Mouse (Mus musculus): ENCODE measurements around the gene Hephl1. TPM values are rescaled to one million over a fixed set of nuclear protein-coding genes. Genes with fewer than 3 reads are reported as not detected.
A peak's percentile ranks its signal among the peaks of the same experiment; 100 is the strongest.

Gene Hephl1
- polyA plus RNA-seq, 1 experiment, result not detected

GRCm38 (mm10) chr9:15096161-15096560, 15.7 kb downstream of the Hephl1 start:
- Histone ChIP-seq H3K27ac (ENCODE audit: insufficient read depth, low read length) (no peak overlapping the region), H3K27me3 (ENCODE audit: control insufficient read depth, insufficient read depth, low read length) (no peaks in the 10 kb centered on the region), H3K4me3 (replicated peaks; ENCODE audit: insufficient read depth, low read depth, low read length) (no peak overlapping the region), H3K4me1 (ENCODE audit: control insufficient read depth, insufficient read depth, low read length) (no peaks in the 10 kb centered on the region)
- no peak for TF ChIP-seq CTCF (IDR thresholded peaks at IDR 0.05; ENCODE audit: borderline replicate concordance, insufficient read depth, low read depth, low read length)
- TF ChIP-seq POLR2A (IDR thresholded peaks at IDR 0.05; ENCODE audit: borderline replicate concordance, insufficient read depth, low read length), result no peak
- 83% methylated on average over 1 of the region's 1 CpGs for WGBS
- no peak for DNase-seq

DNA sequence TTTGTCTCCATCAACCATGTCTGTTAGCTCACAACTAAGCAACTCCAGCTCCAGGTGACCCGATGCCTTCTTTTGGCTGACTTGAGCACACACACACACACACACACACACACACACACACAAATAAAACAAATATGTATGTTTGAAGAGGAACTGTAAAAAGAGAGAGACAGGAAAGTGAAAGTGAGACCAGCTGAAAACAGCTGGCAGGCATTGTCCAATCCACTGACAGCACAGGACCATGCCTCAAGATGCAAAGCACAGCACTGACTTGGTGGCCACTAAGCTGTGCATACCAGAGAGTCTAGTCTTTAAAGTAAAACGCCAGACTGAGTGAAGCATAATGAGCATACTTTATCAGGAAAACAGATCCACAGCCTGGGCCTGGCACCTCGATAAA, 16.7 kb downstream of the Hephl1 start:
- H3K4me1 ChIP-seq (ENCODE audit: control insufficient read depth, insufficient read depth, low read length), result no peaks in the 10 kb centered on the region
- no peak for DNase-seq
- H3K4me3 ChIP-seq (replicated peaks; ENCODE audit: insufficient read depth, low read depth, low read length), result no peak overlapping the region
- H3K27ac ChIP-seq (ENCODE audit: insufficient read depth, low read length), result no peak overlapping the region
- WGBS, result 77% methylated on average over 3 of the region's 3 CpGs
- TF ChIP-seq CTCF (IDR thresholded peaks at IDR 0.05; ENCODE audit: borderline replicate concordance, insufficient read depth, low read depth, low read length) (no peak), POLR2A (IDR thresholded peaks at IDR 0.05; ENCODE audit: borderline replicate concordance, insufficient read depth, low read length) (no peak)
- H3K27me3 ChIP-seq (ENCODE audit: control insufficient read depth, insufficient read depth, low read length), result no peaks in the 10 kb centered on the region

DNA sequence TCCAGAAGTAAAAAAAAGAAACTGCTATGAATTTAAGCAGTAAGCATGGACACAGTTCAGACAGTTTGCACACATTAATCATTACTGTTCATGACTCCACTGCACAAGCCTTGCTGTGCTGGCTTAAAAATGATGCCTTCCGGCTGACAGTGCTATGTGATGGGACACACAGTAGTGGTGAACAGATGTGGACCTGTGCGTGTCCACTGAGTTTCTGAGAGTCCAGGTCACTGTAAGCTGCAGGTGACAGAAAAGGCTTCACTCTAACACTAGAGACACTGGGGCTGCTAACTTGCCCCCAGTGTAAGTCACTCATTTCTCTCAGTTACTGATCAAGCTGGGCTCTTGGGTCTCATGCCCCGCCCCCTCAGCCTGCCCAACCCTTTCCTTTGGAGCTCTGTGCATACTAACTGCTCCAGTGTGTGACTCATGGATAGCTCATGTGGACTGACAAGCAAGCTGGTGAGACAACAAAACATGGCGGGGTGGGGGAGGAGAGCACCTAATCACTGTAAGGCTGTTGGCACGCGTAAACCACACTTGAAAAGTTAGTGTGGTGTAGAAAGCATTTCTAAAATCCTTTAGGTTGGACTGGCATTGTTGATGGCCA, 43.1 kb downstream of the Hephl1 start:
- 84% methylated on average over 6 of the region's 6 CpGs for WGBS
- TF ChIP-seq CTCF (IDR thresholded peaks at IDR 0.05; ENCODE audit: borderline replicate concordance, insufficient read depth, low read depth, low read length) (no peak), POLR2A (IDR thresholded peaks at IDR 0.05; ENCODE audit: borderline replicate concordance, insufficient read depth, low read length) (no peak)

DNA sequence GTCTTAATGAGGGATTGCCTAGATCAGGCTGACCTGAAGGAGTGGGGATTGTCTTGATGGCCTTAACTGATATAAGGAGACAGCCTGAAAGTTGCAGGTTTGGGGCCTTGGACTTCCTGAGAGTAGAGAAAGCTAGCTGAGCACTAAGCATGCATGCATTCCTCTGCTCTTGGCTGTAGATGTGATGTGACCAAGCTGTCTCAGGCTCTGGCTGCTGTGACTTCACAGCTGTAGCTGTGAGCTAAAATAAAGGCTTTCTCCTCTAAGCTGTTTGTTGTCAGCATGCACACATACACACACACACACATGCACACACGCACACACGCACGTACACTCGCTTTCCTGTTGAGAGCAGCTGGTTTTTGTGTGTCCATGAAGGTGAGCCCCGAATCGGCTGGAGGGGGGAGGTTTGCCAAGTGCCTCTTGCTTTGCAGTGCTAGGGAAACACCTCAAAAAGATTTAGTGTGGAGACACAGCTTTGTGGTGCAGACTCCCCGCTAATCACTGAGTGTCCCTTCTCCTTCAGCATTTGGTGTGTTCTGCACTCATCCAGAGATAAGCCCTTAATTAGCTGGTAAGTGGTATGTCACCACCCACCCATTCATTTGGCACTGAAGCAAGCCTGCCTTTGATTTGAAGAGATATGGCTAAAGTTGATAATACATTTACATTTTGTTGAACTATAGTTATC, 43.8 kb downstream of the Hephl1 start:
- TF ChIP-seq POLR2A (IDR thresholded peaks at IDR 0.05; ENCODE audit: borderline replicate concordance, insufficient read depth, low read length) (no peak), CTCF (IDR thresholded peaks at IDR 0.05; ENCODE audit: borderline replicate concordance, insufficient read depth, low read depth, low read length) (no peak)
- Histone ChIP-seq H3K27ac (ENCODE audit: insufficient read depth, low read length) (no peak overlapping the region), H3K4me3 (replicated peaks; ENCODE audit: insufficient read depth, low read depth, low read length) (no peak overlapping the region), H3K27me3 (ENCODE audit: control insufficient read depth, insufficient read depth, low read length) (no peaks in the 10 kb centered on the region), H3K4me1 (ENCODE audit: control insufficient read depth, insufficient read depth, low read length) (no peaks in the 10 kb centered on the region)
- WGBS, result 78% methylated on average over 7 of the region's 7 CpGs
- DNase-seq, result no peak

More for the DNA sequence above, 43.1 kb downstream of the Hephl1 start:
- DNase-seq, result no peak
- Histone ChIP-seq H3K27me3 (ENCODE audit: control insufficient read depth, insufficient read depth, low read length) (no peaks in the 10 kb centered on the region), H3K27ac (ENCODE audit: insufficient read depth, low read length) (no peak overlapping the region), H3K4me3 (replicated peaks; ENCODE audit: insufficient read depth, low read depth, low read length) (no peak overlapping the region), H3K4me1 (ENCODE audit: control insufficient read depth, insufficient read depth, low read length) (no peaks in the 10 kb centered on the region)

- no peak overlapping the region for H3K27ac ChIP-seq (ENCODE audit: insufficient read depth, low read length)
- no peak for DNase-seq
- H3K4me3 ChIP-seq (replicated peaks; ENCODE audit: insufficient read depth, low read depth, low read length), result no peak overlapping the region
- 19% methylated on average over 1 of the region's 1 CpGs for WGBS
- H3K27me3 ChIP-seq (ENCODE audit: control insufficient read depth, insufficient read depth, low read length), result no peaks in the 10 kb centered on the region
- H3K4me1 ChIP-seq (ENCODE audit: control insufficient read depth, insufficient read depth, low read length), result no peaks in the 10 kb centered on the region
- no peak for TF ChIP-seq CTCF (IDR thresholded peaks at IDR 0.05; ENCODE audit: borderline replicate concordance, insufficient read depth, low read depth, low read length)
- no peak for TF ChIP-seq POLR2A (IDR thresholded peaks at IDR 0.05; ENCODE audit: borderline replicate concordance, insufficient read depth, low read length)
These were observed 47.7 kb downstream of the Hephl1 start for GRCm38 (mm10) chr9:15064176-15064575.

DNA sequence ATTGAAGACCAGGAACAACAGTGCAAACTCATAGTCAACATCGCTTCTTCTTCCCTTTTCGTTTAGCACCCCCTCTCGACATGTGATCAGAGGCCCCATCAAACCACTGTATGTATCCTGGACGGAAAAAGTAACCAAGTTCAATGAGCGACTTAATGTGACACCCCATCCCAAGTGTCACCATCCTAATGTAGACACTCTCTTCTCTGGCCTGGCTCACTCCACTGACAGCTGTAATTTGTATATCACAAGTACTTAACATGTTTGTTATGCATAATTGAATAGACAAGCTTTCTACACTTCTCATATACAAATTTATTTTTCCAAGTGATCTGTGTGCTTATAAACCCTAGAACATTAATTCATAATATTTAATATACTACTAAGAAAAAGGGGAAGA, 51.1 kb downstream of the Hephl1 start:
- no peak for DNase-seq
- H3K27me3 ChIP-seq (ENCODE audit: control insufficient read depth, insufficient read depth, low read length), result no peaks in the 10 kb centered on the region
- 86% methylated on average over 5 of the region's 5 CpGs for WGBS
- H3K4me3 ChIP-seq (replicated peaks; ENCODE audit: insufficient read depth, low read depth, low read length), result no peak overlapping the region
- TF ChIP-seq CTCF (IDR thresholded peaks at IDR 0.05; ENCODE audit: borderline replicate concordance, insufficient read depth, low read depth, low read length) (no peak), POLR2A (IDR thresholded peaks at IDR 0.05; ENCODE audit: borderline replicate concordance, insufficient read depth, low read length) (no peak)
- no peak overlapping the region for H3K27ac ChIP-seq (ENCODE audit: insufficient read depth, low read length)
- no peaks in the 10 kb centered on the region for H3K4me1 ChIP-seq (ENCODE audit: control insufficient read depth, insufficient read depth, low read length)

DNA sequence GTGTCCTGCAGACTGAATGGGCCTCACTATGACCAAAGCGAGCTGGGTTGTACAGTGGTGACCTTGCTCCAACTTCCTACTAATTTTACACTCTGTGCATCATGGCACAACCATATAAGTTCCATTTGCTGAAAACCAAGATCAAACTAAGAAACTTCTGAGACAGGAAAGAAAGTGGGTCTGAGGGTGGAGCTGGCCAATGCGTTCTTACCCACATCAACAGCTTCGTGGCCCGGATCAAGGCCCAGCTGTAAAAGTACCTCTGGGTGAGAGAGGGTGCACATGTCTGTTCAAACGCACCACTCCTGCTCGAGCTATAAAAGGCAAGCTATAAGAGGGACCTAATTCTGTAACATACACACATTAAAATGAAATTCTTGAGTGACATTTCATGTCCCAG, 51.9 kb downstream of the Hephl1 start:
- no peaks in the 10 kb centered on the region for H3K27me3 ChIP-seq (ENCODE audit: control insufficient read depth, insufficient read depth, low read length)
- DNase-seq, result no peak
- 92% methylated on average over 6 of the region's 6 CpGs for WGBS
- no peaks in the 10 kb centered on the region for H3K4me1 ChIP-seq (ENCODE audit: control insufficient read depth, insufficient read depth, low read length)
- H3K4me3 ChIP-seq (replicated peaks; ENCODE audit: insufficient read depth, low read depth, low read length), result no peak overlapping the region
- TF ChIP-seq POLR2A (IDR thresholded peaks at IDR 0.05; ENCODE audit: borderline replicate concordance, insufficient read depth, low read length) (no peak), CTCF (IDR thresholded peaks at IDR 0.05; ENCODE audit: borderline replicate concordance, insufficient read depth, low read depth, low read length) (no peak)
- no peak overlapping the region for H3K27ac ChIP-seq (ENCODE audit: insufficient read depth, low read length)

DNA sequence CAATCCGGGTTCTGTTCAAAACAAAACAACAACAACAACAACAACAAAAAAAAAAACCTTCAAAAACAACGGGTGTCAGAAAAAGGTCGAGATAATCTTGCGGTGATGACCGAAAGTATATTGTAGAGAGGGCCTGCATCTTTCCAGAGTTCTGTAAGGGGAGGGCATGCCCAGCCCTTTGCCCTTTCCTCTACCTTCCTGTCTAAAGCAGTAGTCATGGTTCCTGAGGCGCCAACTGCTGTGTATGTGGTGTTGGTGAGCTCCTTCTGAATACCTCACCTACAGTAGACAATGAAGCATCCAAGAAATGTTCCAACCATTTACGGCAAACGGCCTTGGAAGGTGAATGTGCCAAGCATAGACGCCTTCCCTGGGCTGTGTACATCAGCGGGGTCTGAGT, 66.2 kb downstream of the Hephl1 start:
- WGBS, result 37% methylated on average over 10 of the region's 10 CpGs
- Histone ChIP-seq H3K27me3 (ENCODE audit: control insufficient read depth, insufficient read depth, low read length) (no peaks in the 10 kb centered on the region), H3K27ac (ENCODE audit: insufficient read depth, low read length) (no peak overlapping the region), H3K4me1 (ENCODE audit: control insufficient read depth, insufficient read depth, low read length) (peaks cover 5% of the 10 kb centered on the region), H3K4me3 (replicated peaks; ENCODE audit: insufficient read depth, low read depth, low read length) (peak overlapping the region; percentile 75)
- DNase-seq, result no peak
- TF ChIP-seq CTCF (IDR thresholded peaks at IDR 0.05; ENCODE audit: borderline replicate concordance, insufficient read depth, low read depth, low read length) (no peak), POLR2A (IDR thresholded peaks at IDR 0.05; ENCODE audit: borderline replicate concordance, insufficient read depth, low read length) (no peak)

All from cerebellum, adult 2 months (tissue).